Mouse (Mus musculus): ENCODE data around the gene Gab2. TPM values are rescaled to one million over a fixed set of nuclear protein-coding genes. Genes with fewer than 3 reads are reported as not detected.

Gene Gab2
- polyA plus RNA-seq, 1 experiment from 2014 or later = 17.9 TPM

- ATAC-seq (ENCODE audit: low FRiP score, low TSS enrichment) (no peak), DNase-seq (no peak)
- no peak overlapping the region for H3K4me3 ChIP-seq (replicated peaks; ENCODE audit: low read depth, low read length)
- no peaks in the 10 kb centered on the region for H3K9me3 ChIP-seq (ENCODE audit: control insufficient read depth, low read length)
- H3K9ac ChIP-seq (replicated peaks; ENCODE audit: low read length) = no peak overlapping the region
- WGBS = 88% methylated on average over 11 of the region's 11 CpGs
- H3K27ac ChIP-seq (replicated peaks; ENCODE audit: low read depth, low read length) = no peak overlapping the region
- peaks cover 7% of the 10 kb centered on the region; the same call in 1 of the 2 replicates for H3K36me3 ChIP-seq (ENCODE audit: control insufficient read depth, insufficient read depth, low read length)
- H3K4me2 ChIP-seq (ENCODE audit: low read length) = no peak overlapping the region
- no peaks in the 10 kb centered on the region for H3K4me1 ChIP-seq (ENCODE audit: control insufficient read depth, insufficient read depth, low read length)
- no peaks in the 10 kb centered on the region for H3K27me3 ChIP-seq (ENCODE audit: control insufficient read depth, insufficient read depth, low read length)
These were observed 270.6 kb downstream of the Gab2 start for GRCm38 (mm10) chr7:97351792-97352513.

DNA sequence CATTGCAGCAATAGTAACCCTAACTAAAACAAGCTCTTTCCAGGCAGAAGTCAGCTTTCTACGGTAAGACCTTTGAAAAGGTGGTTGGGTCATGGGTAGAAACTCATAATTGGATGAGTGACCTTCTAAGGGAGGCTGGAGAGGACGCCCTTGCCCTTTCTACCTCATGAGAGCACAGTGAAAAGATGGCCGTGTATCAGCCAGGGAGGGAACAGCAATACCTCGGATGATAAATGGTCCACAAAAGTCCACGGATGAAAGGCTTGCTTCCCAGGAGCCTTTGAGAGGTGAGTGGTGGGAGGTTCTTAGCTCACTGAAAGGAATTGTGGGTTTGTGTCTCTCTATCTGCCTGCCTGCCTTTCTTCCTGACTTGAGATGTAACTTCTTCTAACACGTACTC is 272.0 kb downstream of the Gab2 start:
- no peak overlapping the region for H3K9ac ChIP-seq (replicated peaks; ENCODE audit: low read length)
- ATAC-seq (ENCODE audit: low FRiP score, low TSS enrichment) = no peak
- no peaks in the 10 kb centered on the region for H3K27me3 ChIP-seq (ENCODE audit: control insufficient read depth, insufficient read depth, low read length)
- no peak for DNase-seq
- H3K4me1 ChIP-seq (ENCODE audit: control insufficient read depth, insufficient read depth, low read length) = no peaks in the 10 kb centered on the region
- no peak overlapping the region for H3K4me3 ChIP-seq (replicated peaks; ENCODE audit: low read depth, low read length)
- H3K27ac ChIP-seq (replicated peaks; ENCODE audit: low read depth, low read length) = no peak overlapping the region
- H3K9me3 ChIP-seq (ENCODE audit: control insufficient read depth, low read length) = no peaks in the 10 kb centered on the region
- no peak overlapping the region for H3K4me2 ChIP-seq (ENCODE audit: low read length)
- 89% methylated on average over 6 of the region's 6 CpGs for WGBS
- peaks cover 3% of the 10 kb centered on the region; the same call in 1 of the 2 replicates for H3K36me3 ChIP-seq (ENCODE audit: control insufficient read depth, insufficient read depth, low read length)

GRCm38 (mm10) chr7:97355068-97355841 is 273.9 kb downstream of the Gab2 start:
- ATAC-seq (ENCODE audit: low FRiP score, low TSS enrichment) (no peak), DNase-seq (no peak)
- no peak overlapping the region for H3K4me3 ChIP-seq (replicated peaks; ENCODE audit: low read depth, low read length)
- H3K27ac ChIP-seq (replicated peaks; ENCODE audit: low read depth, low read length) = no peak overlapping the region
- no peaks in the 10 kb centered on the region for H3K4me1 ChIP-seq (ENCODE audit: control insufficient read depth, insufficient read depth, low read length)
- no peaks in the 10 kb centered on the region for H3K27me3 ChIP-seq (ENCODE audit: control insufficient read depth, insufficient read depth, low read length)
- H3K4me2 ChIP-seq (ENCODE audit: low read length) = no peak overlapping the region
- H3K9ac ChIP-seq (replicated peaks; ENCODE audit: low read length) = no peak overlapping the region
- no peaks in the 10 kb centered on the region for H3K9me3 ChIP-seq (ENCODE audit: control insufficient read depth, low read length)
- no peaks in the 10 kb centered on the region for H3K36me3 ChIP-seq (ENCODE audit: control insufficient read depth, insufficient read depth, low read length)
- 47% methylated on average over 13 of the region's 13 CpGs for WGBS

- 78% methylated on average over 5 of the region's 5 CpGs for WGBS
- ATAC-seq (ENCODE audit: low FRiP score, low TSS enrichment) = no peak
- H3K9ac ChIP-seq (replicated peaks; ENCODE audit: low read length) = no peak overlapping the region
- no peak overlapping the region for H3K4me2 ChIP-seq (ENCODE audit: low read length)
- H3K27ac ChIP-seq (replicated peaks; ENCODE audit: low read depth, low read length) = no peak overlapping the region
- H3K4me1 ChIP-seq (ENCODE audit: control insufficient read depth, insufficient read depth, low read length) = no peaks in the 10 kb centered on the region
- no peak overlapping the region for H3K4me3 ChIP-seq (replicated peaks; ENCODE audit: low read depth, low read length)
- no peak for DNase-seq
- no peaks in the 10 kb centered on the region for H3K27me3 ChIP-seq (ENCODE audit: control insufficient read depth, insufficient read depth, low read length)
- H3K9me3 ChIP-seq (ENCODE audit: control insufficient read depth, low read length) = no peaks in the 10 kb centered on the region
- no peaks in the 10 kb centered on the region for H3K36me3 ChIP-seq (ENCODE audit: control insufficient read depth, insufficient read depth, low read length)
These were observed 274.9 kb downstream of the Gab2 start for GRCm38 (mm10) chr7:97356253-97356652.

GRCm38 (mm10) chr7:97356875-97357276 is 275.5 kb downstream of the Gab2 start:
- WGBS = 80% methylated on average over 5 of the region's 5 CpGs
- Histone ChIP-seq H3K4me2 (ENCODE audit: low read length) (no peak overlapping the region), H3K27ac (replicated peaks; ENCODE audit: low read depth, low read length) (no peak overlapping the region), H3K4me1 (ENCODE audit: control insufficient read depth, insufficient read depth, low read length) (no peaks in the 10 kb centered on the region), H3K36me3 (ENCODE audit: control insufficient read depth, insufficient read depth, low read length) (no peaks in the 10 kb centered on the region), H3K4me3 (replicated peaks; ENCODE audit: low read depth, low read length) (no peak overlapping the region), H3K27me3 (ENCODE audit: control insufficient read depth, insufficient read depth, low read length) (no peaks in the 10 kb centered on the region), H3K9me3 (ENCODE audit: control insufficient read depth, low read length) (no peaks in the 10 kb centered on the region), H3K9ac (replicated peaks; ENCODE audit: low read length) (no peak overlapping the region)
- no peak for ATAC-seq (ENCODE audit: low FRiP score, low TSS enrichment)
- DNase-seq = no peak

- H3K4me2 ChIP-seq (ENCODE audit: low read length) = no peak overlapping the region
- no peak overlapping the region for H3K27ac ChIP-seq (replicated peaks; ENCODE audit: low read depth, low read length)
- H3K9me3 ChIP-seq (ENCODE audit: control insufficient read depth, low read length) = no peaks in the 10 kb centered on the region
- DNase-seq (no peak), ATAC-seq (ENCODE audit: low FRiP score, low TSS enrichment) (no peak)
- no peaks in the 10 kb centered on the region for H3K4me1 ChIP-seq (ENCODE audit: control insufficient read depth, insufficient read depth, low read length)
- no peak overlapping the region for H3K4me3 ChIP-seq (replicated peaks; ENCODE audit: low read depth, low read length)
- H3K9ac ChIP-seq (replicated peaks; ENCODE audit: low read length) = no peak overlapping the region
- no peaks in the 10 kb centered on the region for H3K36me3 ChIP-seq (ENCODE audit: control insufficient read depth, insufficient read depth, low read length)
- H3K27me3 ChIP-seq (ENCODE audit: control insufficient read depth, insufficient read depth, low read length) = no peaks in the 10 kb centered on the region
- 72% methylated on average over 3 of the region's 3 CpGs for WGBS
These were observed 276.5 kb downstream of the Gab2 start for GRCm38 (mm10) chr7:97357840-97358239.

- no peak overlapping the region for H3K4me2 ChIP-seq (ENCODE audit: low read length)
- no peaks in the 10 kb centered on the region for H3K4me1 ChIP-seq (ENCODE audit: control insufficient read depth, insufficient read depth, low read length)
- H3K4me3 ChIP-seq (replicated peaks; ENCODE audit: low read depth, low read length) = no peak overlapping the region
- no peak for DNase-seq
- no peak overlapping the region for H3K27ac ChIP-seq (replicated peaks; ENCODE audit: low read depth, low read length)
- H3K9me3 ChIP-seq (ENCODE audit: control insufficient read depth, low read length) = no peaks in the 10 kb centered on the region
- ATAC-seq (ENCODE audit: low FRiP score, low TSS enrichment) = no peak
- H3K9ac ChIP-seq (replicated peaks; ENCODE audit: low read length) = no peak overlapping the region
- no peaks in the 10 kb centered on the region for H3K36me3 ChIP-seq (ENCODE audit: control insufficient read depth, insufficient read depth, low read length)
- 92% methylated on average over 4 of the region's 4 CpGs for WGBS
- H3K27me3 ChIP-seq (ENCODE audit: control insufficient read depth, insufficient read depth, low read length) = no peaks in the 10 kb centered on the region
These were observed 277.0 kb downstream of the Gab2 start for GRCm38 (mm10) chr7:97358347-97358746.
